Mouse (Mus musculus): Measurements from ENCODE around the gene Slc35f1. TPM values are rescaled to one million over a fixed set of nuclear protein-coding genes. Genes with fewer than 3 reads are reported as not detected.
A peak's percentile ranks its signal among the peaks of the same experiment; 100 is the strongest.

Gene Slc35f1
- polyA plus RNA-seq, 1 experiment from 2014 or later: 44.9 TPM

DNA sequence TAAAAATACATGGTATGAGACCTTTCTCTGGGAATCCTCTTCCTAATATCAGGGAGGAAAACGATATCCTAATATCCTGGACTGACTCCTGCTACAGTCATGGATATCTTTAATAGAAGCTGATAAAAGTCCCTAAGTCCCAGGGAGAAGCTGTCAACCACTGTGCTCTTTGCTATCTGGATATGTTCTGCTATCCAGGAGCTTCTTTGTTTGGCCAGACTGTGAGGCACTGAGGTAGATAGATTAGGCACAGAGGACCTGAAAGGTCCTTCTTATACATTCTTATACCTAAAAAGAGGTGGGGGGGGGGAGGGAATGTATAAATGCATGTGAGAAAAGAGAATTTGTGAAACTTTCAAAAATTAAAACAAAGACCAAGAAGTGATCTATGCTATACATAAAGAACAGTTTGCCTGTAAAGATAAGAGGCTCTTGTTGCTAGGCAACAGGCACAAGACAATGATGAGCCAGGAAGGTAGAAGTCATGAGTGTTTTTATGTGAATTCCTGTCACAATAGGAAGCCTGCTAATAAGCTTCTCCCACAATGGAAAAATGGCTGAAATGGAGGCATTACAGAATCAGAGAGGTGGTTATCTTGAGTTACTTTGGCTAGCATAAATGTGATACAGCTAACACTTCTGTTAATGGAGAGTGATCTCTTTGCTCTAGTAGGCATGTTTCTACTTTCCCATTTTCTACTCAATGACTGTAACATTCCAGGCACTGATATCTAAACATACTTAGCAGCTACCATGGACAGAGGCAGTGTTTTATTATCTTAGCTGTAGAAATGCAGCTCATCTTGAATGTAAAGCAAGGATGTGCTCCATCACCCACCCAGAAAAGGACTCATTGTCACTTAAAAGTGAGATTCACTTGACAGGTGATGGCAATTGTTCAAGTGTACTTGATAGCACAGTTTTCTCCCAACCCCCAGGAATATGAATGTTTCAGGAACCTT, 316.2 kb downstream of the Slc35f1 start:
- H3K9ac ChIP-seq (replicated peaks; ENCODE audit: low read depth, low read length): no peak overlapping the region
- H3K36me3 ChIP-seq (ENCODE audit: control insufficient read depth, insufficient read depth): no peaks in the 10 kb centered on the region
- H3K4me3 ChIP-seq (replicated peaks; ENCODE audit: low read length): no peak overlapping the region
- WGBS: 82% methylated on average over 1 of the region's 1 CpGs
- H3K9me3 ChIP-seq (ENCODE audit: control insufficient read depth, low read length): no peaks in the 10 kb centered on the region
- no peaks in the 10 kb centered on the region; the same call in 1 of the 2 replicates for H3K4me1 ChIP-seq (replicated peaks; ENCODE audit: control insufficient read depth, insufficient read depth, low read length)
- H3K27me3 ChIP-seq (replicated peaks; ENCODE audit: control insufficient read depth, insufficient read depth, low read length): no peaks in the 10 kb centered on the region
- no peak overlapping the region for H3K4me2 ChIP-seq (ENCODE audit: low read length)
- ATAC-seq: peak; percentile 85
- 0 out of 2 replicates have a peak overlapping the region, but pooled peaks have one; percentile 41 for H3K27ac ChIP-seq (ENCODE audit: low read length)

DNA sequence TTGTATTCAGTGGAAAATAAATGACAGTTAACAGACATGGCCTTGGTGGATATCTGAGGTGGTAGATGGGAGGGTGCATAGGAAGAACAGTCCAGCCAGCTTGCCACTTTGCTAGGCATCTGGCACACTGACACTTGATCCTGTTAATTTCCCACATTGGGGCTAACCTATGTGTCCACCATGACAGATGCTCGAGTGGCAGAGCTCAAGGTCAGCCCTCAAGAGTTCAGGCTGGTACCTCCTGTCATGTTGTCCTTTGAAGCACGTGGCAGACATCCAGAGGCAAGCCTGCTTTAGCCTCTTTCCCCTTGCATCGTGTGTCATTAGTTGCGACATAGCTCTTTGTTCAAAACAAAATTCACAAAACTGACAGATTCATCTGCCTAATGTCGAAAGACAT, 323.5 kb downstream of the Slc35f1 start:
- peak; percentile 36; the same call in 1 of the 2 replicates for ATAC-seq
- no peak overlapping the region for H3K4me2 ChIP-seq (ENCODE audit: low read length)

DNA sequence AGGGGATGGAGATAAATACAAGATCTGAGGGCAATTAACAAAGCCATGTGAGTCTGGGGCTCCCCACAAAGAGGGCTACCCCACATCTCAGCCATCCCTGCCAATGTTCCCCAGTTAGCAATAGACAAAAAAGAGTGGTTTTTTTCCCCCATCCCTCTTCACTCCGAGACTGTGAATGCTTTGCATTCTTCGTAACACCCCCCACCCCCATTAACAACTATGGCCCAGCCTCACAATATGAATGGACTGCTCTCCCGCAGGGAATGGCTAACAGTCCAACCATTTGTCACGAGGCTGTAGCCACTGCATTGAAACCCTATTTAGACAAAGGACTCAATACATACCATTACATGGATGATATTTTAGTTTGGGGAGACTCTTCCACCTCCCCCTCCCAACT, 338.1 kb downstream of the Slc35f1 start:
- Histone ChIP-seq H3K9me3 (ENCODE audit: control insufficient read depth, low read length) (no peaks in the 10 kb centered on the region), H3K9ac (replicated peaks; ENCODE audit: low read depth, low read length) (no peak overlapping the region), H3K27ac (ENCODE audit: low read length) (no peak overlapping the region), H3K4me2 (ENCODE audit: low read length) (no peak overlapping the region), H3K36me3 (ENCODE audit: control insufficient read depth, insufficient read depth) (no peaks in the 10 kb centered on the region), H3K27me3 (replicated peaks; ENCODE audit: control insufficient read depth, insufficient read depth, low read length) (no peaks in the 10 kb centered on the region), H3K4me3 (replicated peaks; ENCODE audit: low read length) (no peak overlapping the region), H3K4me1 (replicated peaks; ENCODE audit: control insufficient read depth, insufficient read depth, low read length) (no peaks in the 10 kb centered on the region; the same call in 1 of the 2 replicates)
- 0 out of 2 replicates have a peak, but pooled peaks have one; percentile 8 for ATAC-seq
- 19% methylated on average over 4 of the region's 4 CpGs for WGBS

More for the DNA sequence above, 323.5 kb downstream of the Slc35f1 start:
- no peak overlapping the region; the same call in 1 of the 2 replicates for H3K27ac ChIP-seq (ENCODE audit: low read length)
- H3K4me1 ChIP-seq (replicated peaks; ENCODE audit: control insufficient read depth, insufficient read depth, low read length): peaks cover 5% of the 10 kb centered on the region
- H3K4me3 ChIP-seq (replicated peaks; ENCODE audit: low read length): no peak overlapping the region
- no peaks in the 10 kb centered on the region for H3K36me3 ChIP-seq (ENCODE audit: control insufficient read depth, insufficient read depth)
- H3K9ac ChIP-seq (replicated peaks; ENCODE audit: low read depth, low read length): no peak overlapping the region
- no peaks in the 10 kb centered on the region for H3K9me3 ChIP-seq (ENCODE audit: control insufficient read depth, low read length)
- WGBS: 41% methylated on average over 5 of the region's 5 CpGs
- no peaks in the 10 kb centered on the region for H3K27me3 ChIP-seq (replicated peaks; ENCODE audit: control insufficient read depth, insufficient read depth, low read length)

DNA sequence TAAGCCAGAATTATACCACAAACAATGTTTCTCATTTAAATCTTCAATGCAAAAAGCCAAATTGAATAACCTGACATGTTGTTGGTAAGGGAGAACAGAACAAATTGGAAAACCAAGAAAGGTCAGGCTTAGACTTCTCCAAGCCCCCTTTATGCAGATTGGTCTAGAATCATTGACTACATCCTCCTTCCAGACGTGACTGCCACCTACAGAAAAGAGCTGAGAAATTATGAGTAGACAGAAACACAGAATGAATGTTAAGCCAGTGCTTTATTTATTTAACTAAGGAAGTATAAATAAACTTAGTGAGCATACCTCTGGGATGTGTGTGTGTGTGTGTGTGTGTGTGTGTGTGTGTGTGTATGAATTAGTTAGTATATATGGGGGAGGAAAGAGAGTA, 344.9 kb downstream of the Slc35f1 start:
- WGBS: 44% methylated on average over 1 of the region's 1 CpGs
- no peak for ATAC-seq
- Histone ChIP-seq H3K4me1 (replicated peaks; ENCODE audit: control insufficient read depth, insufficient read depth, low read length) (no peaks in the 10 kb centered on the region), H3K4me2 (ENCODE audit: low read length) (no peak overlapping the region), H3K9ac (replicated peaks; ENCODE audit: low read depth, low read length) (no peak overlapping the region), H3K27ac (ENCODE audit: low read length) (no peak overlapping the region), H3K9me3 (ENCODE audit: control insufficient read depth, low read length) (no peaks in the 10 kb centered on the region), H3K4me3 (replicated peaks; ENCODE audit: low read length) (no peak overlapping the region), H3K27me3 (replicated peaks; ENCODE audit: control insufficient read depth, insufficient read depth, low read length) (no peaks in the 10 kb centered on the region), H3K36me3 (ENCODE audit: control insufficient read depth, insufficient read depth) (no peaks in the 10 kb centered on the region)

DNA sequence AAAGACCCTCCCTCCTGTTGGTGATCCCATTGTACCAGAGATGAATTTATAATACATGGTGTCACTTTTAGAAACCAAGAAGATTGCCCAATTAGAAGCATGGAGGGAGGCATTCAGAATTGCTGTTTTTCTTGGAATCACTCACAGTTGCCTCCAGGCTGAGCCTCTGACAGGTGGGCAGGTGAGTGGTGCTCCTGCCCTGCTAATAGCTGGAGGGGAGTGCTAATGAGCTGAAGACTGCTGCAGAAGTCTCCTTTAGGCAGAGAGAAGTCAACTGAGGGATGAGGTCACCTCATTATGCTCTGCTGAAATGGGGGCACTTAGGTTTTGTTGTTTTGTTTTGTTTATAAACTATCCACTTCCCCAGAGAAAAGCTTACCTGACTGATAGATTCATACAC, 355.6 kb downstream of the Slc35f1 start:
- Histone ChIP-seq H3K9ac (replicated peaks; ENCODE audit: low read depth, low read length) (no peak overlapping the region), H3K4me1 (replicated peaks; ENCODE audit: control insufficient read depth, insufficient read depth, low read length) (no peaks in the 10 kb centered on the region), H3K4me3 (replicated peaks; ENCODE audit: low read length) (no peak overlapping the region), H3K27ac (ENCODE audit: low read length) (no peak overlapping the region), H3K36me3 (ENCODE audit: control insufficient read depth, insufficient read depth) (no peaks in the 10 kb centered on the region), H3K27me3 (replicated peaks; ENCODE audit: control insufficient read depth, insufficient read depth, low read length) (no peaks in the 10 kb centered on the region), H3K9me3 (ENCODE audit: control insufficient read depth, low read length) (no peaks in the 10 kb centered on the region), H3K4me2 (ENCODE audit: low read length) (no peak overlapping the region)
- ATAC-seq: no peak

DNA sequence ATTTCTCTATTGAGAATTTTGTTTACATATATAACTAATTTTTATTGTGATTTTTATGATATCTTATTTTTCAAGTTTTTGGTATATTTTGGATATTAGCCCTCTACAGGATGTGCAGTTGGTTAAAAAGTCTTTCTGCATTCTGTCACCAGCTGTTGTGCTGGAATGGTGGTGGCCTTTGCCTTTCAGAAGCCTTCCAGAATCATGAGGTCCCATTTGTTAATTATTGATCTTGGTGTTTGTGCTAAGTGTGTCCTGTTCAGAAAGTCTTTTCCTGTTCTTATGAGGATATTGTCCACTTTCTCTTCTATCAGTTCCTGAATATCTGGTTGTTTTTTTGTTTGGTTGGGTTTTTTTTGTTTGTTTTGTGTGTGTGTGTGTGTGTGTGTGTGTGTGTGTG, 362.2 kb downstream of the Slc35f1 start:
- H3K4me1 ChIP-seq (replicated peaks; ENCODE audit: control insufficient read depth, insufficient read depth, low read length): no peaks in the 10 kb centered on the region
- no peak overlapping the region for H3K27ac ChIP-seq (ENCODE audit: low read length)
- H3K9me3 ChIP-seq (ENCODE audit: control insufficient read depth, low read length): no peaks in the 10 kb centered on the region
- H3K4me2 ChIP-seq (ENCODE audit: low read length): no peak overlapping the region
- H3K36me3 ChIP-seq (ENCODE audit: control insufficient read depth, insufficient read depth): no peaks in the 10 kb centered on the region
- no peak for ATAC-seq
- H3K27me3 ChIP-seq (replicated peaks; ENCODE audit: control insufficient read depth, insufficient read depth, low read length): no peaks in the 10 kb centered on the region
- H3K9ac ChIP-seq (replicated peaks; ENCODE audit: low read depth, low read length): no peak overlapping the region
- no peak overlapping the region for H3K4me3 ChIP-seq (replicated peaks; ENCODE audit: low read length)

DNA sequence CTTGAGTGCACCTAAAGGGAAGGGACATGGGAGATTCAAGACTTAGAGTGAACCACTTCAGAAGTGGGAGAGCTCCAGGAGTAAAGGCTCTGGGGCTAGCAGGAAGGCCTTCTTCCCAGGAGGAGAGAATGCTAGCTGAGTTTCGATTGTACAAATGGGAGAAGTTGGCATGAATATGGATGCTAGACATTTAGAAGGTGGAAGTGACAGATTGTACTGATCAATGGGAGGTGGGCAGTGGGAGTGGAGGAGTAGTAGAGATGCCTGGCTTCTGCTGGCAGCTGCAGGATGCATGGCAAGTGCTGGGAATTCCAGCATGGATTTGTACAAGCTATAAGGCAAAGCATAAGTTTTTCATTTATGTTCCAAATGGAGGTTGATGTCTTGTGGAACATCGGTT, 370.4 kb downstream of the Slc35f1 start:
- H3K9me3 ChIP-seq (ENCODE audit: control insufficient read depth, low read length): no peaks in the 10 kb centered on the region
- H3K4me2 ChIP-seq (ENCODE audit: low read length): no peak overlapping the region
- H3K27ac ChIP-seq (ENCODE audit: low read length): no peak overlapping the region
- no peak overlapping the region for H3K9ac ChIP-seq (replicated peaks; ENCODE audit: low read depth, low read length)
- 92% methylated on average over 2 of the region's 2 CpGs for WGBS
- no peak for ATAC-seq
- no peak overlapping the region for H3K4me3 ChIP-seq (replicated peaks; ENCODE audit: low read length)
- H3K27me3 ChIP-seq (replicated peaks; ENCODE audit: control insufficient read depth, insufficient read depth, low read length): no peaks in the 10 kb centered on the region
- H3K36me3 ChIP-seq (ENCODE audit: control insufficient read depth, insufficient read depth): no peaks in the 10 kb centered on the region
- H3K4me1 ChIP-seq (replicated peaks; ENCODE audit: control insufficient read depth, insufficient read depth, low read length): no peaks in the 10 kb centered on the region

DNA sequence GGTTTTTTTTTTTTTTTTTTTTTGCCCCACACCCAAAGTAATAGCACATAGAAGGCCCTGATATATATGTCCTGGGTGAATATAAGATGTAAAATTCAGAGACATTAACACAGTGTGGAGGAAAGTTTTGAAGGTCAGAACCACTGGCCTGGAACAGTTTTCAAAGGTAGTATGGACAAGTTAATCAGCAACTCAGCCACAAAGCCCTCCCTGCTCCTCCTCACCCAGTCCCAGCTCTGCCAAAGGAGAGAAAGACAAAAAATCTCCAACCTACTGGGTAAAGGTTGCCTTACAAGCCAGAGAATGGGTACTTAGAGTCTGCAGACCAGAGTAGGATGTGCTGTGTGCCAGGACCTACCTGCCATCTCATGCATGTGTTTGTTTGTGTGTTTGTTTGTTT, 372.4 kb downstream of the Slc35f1 start:
- Histone ChIP-seq H3K36me3 (ENCODE audit: control insufficient read depth, insufficient read depth) (no peaks in the 10 kb centered on the region), H3K9me3 (ENCODE audit: control insufficient read depth, low read length) (no peaks in the 10 kb centered on the region), H3K27me3 (replicated peaks; ENCODE audit: control insufficient read depth, insufficient read depth, low read length) (no peaks in the 10 kb centered on the region), H3K27ac (ENCODE audit: low read length) (no peak overlapping the region), H3K4me2 (ENCODE audit: low read length) (no peak overlapping the region), H3K4me3 (replicated peaks; ENCODE audit: low read length) (no peak overlapping the region), H3K9ac (replicated peaks; ENCODE audit: low read depth, low read length) (no peak overlapping the region), H3K4me1 (replicated peaks; ENCODE audit: control insufficient read depth, insufficient read depth, low read length) (no peaks in the 10 kb centered on the region)
- ATAC-seq: no peak

DNA sequence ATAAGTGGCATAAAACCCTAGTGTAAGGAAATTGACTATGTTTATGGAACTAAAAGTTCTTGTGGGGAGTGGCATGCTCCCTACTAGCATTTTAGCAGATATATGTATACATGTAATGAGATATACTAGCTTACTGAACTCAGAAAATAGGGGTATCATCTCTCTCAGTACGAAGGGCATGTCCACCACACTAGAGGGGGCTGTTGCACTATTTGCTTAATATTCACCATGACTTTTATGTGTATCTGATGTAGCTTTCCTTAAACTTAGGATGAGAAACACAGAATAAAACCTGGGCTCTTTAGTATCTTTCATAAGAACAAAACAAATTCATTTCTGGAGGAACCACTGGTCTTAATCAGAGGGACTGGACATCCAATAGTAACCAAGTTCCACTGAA, 397.5 kb downstream of the Slc35f1 start:
- peaks cover 7% of the 10 kb centered on the region for H3K36me3 ChIP-seq (ENCODE audit: control insufficient read depth, insufficient read depth)
- H3K4me2 ChIP-seq (ENCODE audit: low read length): no peak overlapping the region
- 84% methylated on average over 1 of the region's 1 CpGs for WGBS
- no peak for ATAC-seq
- H3K27me3 ChIP-seq (replicated peaks; ENCODE audit: control insufficient read depth, insufficient read depth, low read length): no peaks in the 10 kb centered on the region
- no peak overlapping the region for H3K27ac ChIP-seq (ENCODE audit: low read length)
- no peak overlapping the region for H3K9ac ChIP-seq (replicated peaks; ENCODE audit: low read depth, low read length)
- H3K9me3 ChIP-seq (ENCODE audit: control insufficient read depth, low read length): no peaks in the 10 kb centered on the region
- H3K4me1 ChIP-seq (replicated peaks; ENCODE audit: control insufficient read depth, insufficient read depth, low read length): no peaks in the 10 kb centered on the region
- H3K4me3 ChIP-seq (replicated peaks; ENCODE audit: low read length): no peak overlapping the region
